Mouse (Mus musculus) WW6 (cell line): ENCODE measurements around the gene Jsrp1.

Experiments
- DNase-seq: peaks from one replicate; pipeline ENCODE4 v3.0.0-alpha.2; 2013; ENCODE audit warnings: low read depth, low spot score

The Jsrp1 gene

GRCm38 (mm10) chr10:80813366-80813765 lies at the start of gene Jsrp1:
Gene Jsrp1 (minus strand): TSS chr10:80813498.
- no peak for DNase-seq

- no peak for DNase-seq
Measured at GRCm38 (mm10) chr10:80862305-80862704, 49.0 kb upstream of the Jsrp1 start.

GRCm38 (mm10) chr10:80858350-80858935 lies 45.1 kb upstream of the Jsrp1 start:
- no peak for DNase-seq

DNA sequence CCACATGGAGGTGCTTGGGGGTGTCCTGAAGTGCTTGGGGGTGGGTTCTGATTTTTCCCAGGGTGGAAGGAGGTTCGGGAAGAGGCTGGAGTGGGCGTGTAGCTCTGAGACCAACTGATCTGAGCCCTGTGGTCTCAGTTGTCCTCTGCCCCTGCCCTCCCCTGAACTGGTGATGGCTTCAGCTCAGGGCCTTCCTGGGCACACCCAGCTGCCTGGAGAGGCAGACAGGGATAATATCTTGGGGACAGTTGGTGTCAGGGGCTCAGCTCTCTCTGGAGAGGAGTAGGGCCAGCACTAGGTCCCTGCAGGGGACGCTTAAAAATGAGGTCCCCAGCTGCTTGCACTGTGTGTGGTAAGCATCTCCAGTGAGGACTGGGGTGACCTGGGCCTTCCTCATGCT lies 44.5 kb upstream of the Jsrp1 start:
- no peak for DNase-seq

DNA sequence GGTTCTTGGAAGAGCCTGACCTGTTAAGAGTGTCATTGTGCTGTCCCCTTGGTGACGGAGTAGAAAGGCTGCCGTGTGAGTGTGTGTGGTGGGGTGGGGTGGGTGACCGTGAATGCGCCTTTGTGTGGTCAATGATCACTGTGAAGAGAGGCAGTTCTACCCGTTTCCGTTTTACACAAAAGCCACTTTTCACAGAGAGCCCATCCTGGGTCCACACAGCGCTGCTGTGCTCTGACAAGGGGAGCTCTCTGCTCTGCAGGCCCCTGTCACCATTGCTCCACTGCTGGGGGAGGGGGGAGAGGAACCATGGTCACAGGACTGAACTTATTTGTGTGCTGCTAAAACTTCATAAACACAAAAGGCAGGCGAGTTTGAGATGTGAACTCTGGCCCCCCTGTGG lies 44.1 kb upstream of the Jsrp1 start:
- no peak for DNase-seq

GRCm38 (mm10) chr10:80856908-80857307 lies 43.6 kb upstream of the Jsrp1 start:
- DNase-seq: no peak

GRCm38 (mm10) chr10:80856267-80856666 lies 43.0 kb upstream of the Jsrp1 start:
- no peak for DNase-seq

GRCm38 (mm10) chr10:80855749-80856073 lies 42.4 kb upstream of the Jsrp1 start:
- no peak for DNase-seq

DNA sequence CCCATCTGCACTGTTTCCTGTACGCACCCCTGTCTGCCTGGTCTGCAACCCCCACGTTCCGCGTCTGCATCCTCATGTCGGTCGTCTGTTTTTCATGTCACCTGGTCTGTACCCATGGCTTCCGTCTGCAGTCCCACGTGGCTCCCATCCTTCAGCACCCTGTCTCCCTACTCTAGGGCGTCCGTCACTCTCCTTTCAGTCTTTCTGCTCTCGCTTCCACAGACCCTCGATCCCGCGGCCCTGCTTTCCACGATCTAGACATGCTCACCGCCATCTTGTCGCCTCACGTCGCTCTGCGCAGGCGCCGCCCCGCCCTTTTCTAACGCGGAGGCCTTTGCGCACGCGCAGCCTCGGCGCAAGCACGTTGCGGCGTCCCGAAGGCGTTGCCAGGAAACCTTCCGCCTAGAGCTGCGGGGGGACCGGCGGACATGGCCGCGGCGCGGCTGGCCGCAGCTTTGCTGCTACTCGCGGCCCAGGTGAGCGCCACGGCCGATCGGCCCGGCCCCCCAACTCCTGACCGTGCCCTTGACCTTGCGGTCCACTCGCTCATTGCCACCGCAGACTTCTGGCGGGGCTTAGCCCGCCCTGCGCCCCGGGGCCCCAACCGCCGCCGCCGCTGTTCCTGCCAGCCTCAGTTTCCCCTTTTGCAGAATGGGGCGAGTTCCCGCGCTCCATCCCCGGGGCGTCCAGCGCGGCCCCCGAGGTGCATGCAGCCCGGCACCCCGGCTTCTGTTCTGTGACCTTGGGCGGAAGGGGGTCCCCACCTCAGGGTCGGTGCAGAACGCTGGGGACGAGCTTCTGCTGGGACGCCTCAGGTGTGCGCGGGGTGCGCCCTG lies 41.8 kb upstream of the Jsrp1 start, which contains the start of the genes Lsm7 and Sppl2b:
Gene Lsm7 (minus strand): TSS at position 297 of the 836 bp plus-strand sequence.
Gene Sppl2b (plus strand): TSS at position 363 of the 836 bp plus-strand sequence.
- DNase-seq: peak; percentile 87

DNA sequence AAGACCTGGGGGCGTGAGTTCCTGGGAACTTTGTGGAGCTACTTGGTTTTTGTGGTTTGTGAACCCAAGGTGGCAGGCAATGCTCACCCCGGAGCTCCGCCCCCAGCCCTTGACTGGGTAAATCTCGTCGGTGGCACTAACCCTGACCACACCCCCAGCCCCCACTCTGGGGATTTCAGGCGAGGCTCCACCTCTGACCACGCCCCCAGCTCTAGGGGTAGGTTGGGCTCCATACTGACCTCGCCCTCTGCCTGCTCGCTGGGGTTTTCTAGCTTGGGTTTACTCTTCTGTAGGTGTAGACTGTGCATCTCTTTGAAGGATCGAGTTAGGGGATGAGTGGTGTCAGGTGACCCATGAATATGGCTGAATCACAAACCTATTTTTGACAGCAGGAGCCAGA lies 35.3 kb upstream of the Jsrp1 start:
- DNase-seq: peak; percentile 75

- no peak for DNase-seq
Measured at GRCm38 (mm10) chr10:80845732-80846131, 32.4 kb upstream of the Jsrp1 start.

GRCm38 (mm10) chr10:80845055-80845693 lies 31.9 kb upstream of the Jsrp1 start:
- no peak for DNase-seq

DNA sequence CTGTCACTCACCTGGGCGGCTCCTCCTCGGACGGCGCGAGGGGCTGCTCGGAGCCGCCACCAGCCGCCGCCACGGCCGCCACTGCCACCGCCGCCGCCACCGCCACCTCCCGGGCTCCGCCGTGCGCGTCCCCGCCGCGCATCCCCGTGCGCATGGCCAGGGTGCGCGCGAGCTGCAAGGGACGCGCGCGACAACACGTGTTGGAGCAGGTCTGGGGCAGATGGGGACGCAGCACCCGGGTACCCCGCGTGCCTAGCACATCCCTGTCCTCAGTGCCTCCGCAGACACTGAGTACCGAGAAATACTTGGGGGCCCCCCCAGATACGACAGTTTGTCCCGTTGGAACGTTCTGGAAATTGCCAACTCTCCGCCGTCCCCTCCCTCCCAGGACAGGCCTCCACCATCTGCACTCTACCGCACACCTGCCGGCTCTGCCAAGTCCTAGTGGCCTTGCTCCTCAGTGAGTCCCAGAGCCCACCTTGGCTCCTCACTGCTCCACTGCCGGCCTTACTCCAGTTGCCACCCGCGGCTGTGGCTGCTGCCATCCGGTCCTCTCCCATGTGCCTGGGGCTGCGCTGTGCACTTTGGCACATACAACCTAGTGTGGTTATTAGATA lies 30.7 kb upstream of the Jsrp1 start, which contains the start of gene Lingo3:
Gene Lingo3 (minus strand): TSS at position 109 of the 617 bp plus-strand sequence.
- no peak for DNase-seq

- DNase-seq: no peak
Measured at GRCm38 (mm10) chr10:80843087-80843930, 30.0 kb upstream of the Jsrp1 start.

DNA sequence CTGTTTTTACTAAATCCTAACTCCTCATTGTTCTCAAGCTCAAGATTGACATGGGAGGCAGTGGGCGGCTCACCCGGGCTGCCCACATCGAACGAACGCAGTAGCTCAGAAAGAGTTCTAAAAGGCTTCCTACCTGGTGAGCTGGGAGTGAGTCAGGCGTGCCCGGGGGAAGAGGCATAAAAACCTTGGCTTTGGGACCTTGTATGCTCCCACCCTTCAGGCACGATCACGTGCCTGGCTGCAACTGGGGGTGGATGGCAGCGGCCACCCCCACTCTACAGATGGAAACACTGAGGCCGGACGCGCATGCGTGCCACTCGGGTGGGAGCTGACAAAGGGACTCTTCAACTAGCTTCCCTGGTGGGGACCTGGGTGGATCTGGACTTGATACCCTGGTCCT lies 29.0 kb upstream of the Jsrp1 start:
- no peak for DNase-seq

- no peak for DNase-seq
Measured at GRCm38 (mm10) chr10:80841685-80842084, 28.4 kb upstream of the Jsrp1 start.

GRCm38 (mm10) chr10:80839848-80840247 lies 26.6 kb upstream of the Jsrp1 start:
- no peak for DNase-seq

DNA sequence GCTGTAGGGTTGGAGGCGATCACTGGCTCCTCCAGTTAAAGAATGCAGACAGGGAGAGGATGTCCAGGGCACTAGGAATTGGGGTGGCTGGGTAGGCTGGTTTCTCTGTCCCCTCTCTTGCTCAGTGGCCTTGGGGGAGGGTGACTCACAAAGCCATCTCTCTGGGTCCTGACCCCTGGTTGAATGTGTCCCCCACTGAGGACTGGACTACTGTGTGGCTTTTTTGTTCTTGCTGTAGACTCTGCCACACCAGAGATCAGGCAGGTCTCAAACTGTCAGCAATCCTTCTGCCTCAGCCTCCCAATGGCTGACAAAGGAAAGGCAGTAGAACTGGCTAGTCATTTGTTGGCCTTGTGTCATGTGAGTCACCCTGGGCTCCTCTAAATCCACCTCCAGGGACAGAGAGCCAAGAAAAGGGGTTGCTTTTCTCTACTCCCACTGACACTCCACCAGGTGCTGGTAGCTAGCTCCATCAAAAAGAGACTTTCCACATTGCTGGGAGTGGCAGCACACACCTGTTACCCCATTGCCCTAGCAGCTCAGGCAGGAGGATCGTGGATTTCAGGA lies 25.1 kb upstream of the Jsrp1 start:
- DNase-seq: no peak

GRCm38 (mm10) chr10:80837827-80838226 lies 24.5 kb upstream of the Jsrp1 start:
- DNase-seq: no peak

GRCm38 (mm10) chr10:80836949-80837379 lies 23.7 kb upstream of the Jsrp1 start:
- DNase-seq: no peak

DNA sequence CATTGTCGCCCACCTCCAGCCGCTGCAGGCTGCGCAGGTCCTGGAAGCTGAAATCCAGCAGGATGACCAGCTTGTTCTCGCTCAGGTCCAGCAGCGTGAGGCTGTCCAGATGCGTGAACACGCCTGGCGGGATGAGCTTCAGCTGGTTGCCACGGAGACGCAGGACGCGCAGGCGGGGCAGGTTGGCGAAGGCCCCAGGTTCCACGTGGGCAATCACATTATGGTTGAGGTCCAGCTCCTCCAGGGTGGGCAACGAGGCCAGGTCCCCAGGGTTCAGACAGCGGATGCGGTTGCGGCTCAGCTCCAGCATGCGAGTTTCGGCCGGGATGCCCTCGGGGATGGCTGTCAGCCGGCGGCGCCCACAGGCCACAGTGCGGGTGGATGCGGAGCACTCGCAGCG lies 22.3 kb upstream of the Jsrp1 start:
- no peak for DNase-seq
